ENCODE assay signal across 9 mouse cellular contexts in genomic region chr14:115831219-115831755, GRCm38 (mm10).
A peak's percentile ranks its signal among the peaks of the same experiment; 100 is the strongest.
DNase-seq lines count a peak whose midpoint lies in the region; ATAC-seq and TF ChIP-seq lines count a peak whose summit lies in the region.
"Had no signal": no experiment of that assay in that cellular context is flagged by ENCODE, and none has a peak within 500 bp of the region (broad histone marks: within the 10 kb centered on the region; RNA-seq: fewer than 3 reads in every experiment).

No protein-coding gene starts in this region.

- no peaks in the 10 kb centered on the region for H3K27me3 ChIP-seq in liver, postnatal 0 days (ENCODE audit: insufficient read depth, low read length)
- H3K27me3 ChIP-seq: limb, embryonic 13.5 days had no signal

- no peak overlapping the region for H3K9ac ChIP-seq in liver, postnatal 0 days (replicated peaks)
- H3K9ac ChIP-seq: limb, embryonic 13.5 days had no signal

- 1% methylated on average over 7 of the region's 7 CpGs for WGBS in liver, postnatal 0 days (ENCODE audit: insufficient replicate concordance)

- no peaks in the 10 kb centered on the region for H3K4me1 ChIP-seq in liver, postnatal 0 days (ENCODE audit: insufficient read depth)
- H3K4me1 ChIP-seq: limb, embryonic 13.5 days had no signal

- TF ChIP-seq EP300 in liver, postnatal 0 days (IDR thresholded peaks at IDR 0.05; ENCODE audit: low read depth): no peak

- no peaks in the 10 kb centered on the region for H3K36me3 ChIP-seq in liver, postnatal 0 days (replicated peaks; ENCODE audit: insufficient read depth, low read length)
- H3K36me3 ChIP-seq: limb, embryonic 13.5 days had no signal

- no peak overlapping the region for H3K27ac ChIP-seq in liver, postnatal 0 days (ENCODE audit: low read depth)
- H3K27ac ChIP-seq: limb, embryonic 13.5 days had no signal

- peak; percentile 98 for ATAC-seq in common myeloid progenitor, adult 5-6 weeks (replicated peaks; ENCODE audit: low read depth, poor library complexity, severe bottlenecking)
- no peak for ATAC-seq in liver, postnatal 0 days

- H3K9me3 ChIP-seq in liver, postnatal 0 days (ENCODE audit: low read length): no peaks in the 10 kb centered on the region
- H3K9me3 ChIP-seq: limb, embryonic 13.5 days had no signal

- peak; percentile 48 for DNase-seq in CD4-positive, CD25-positive, alpha-beta regulatory T cell, adult 2 months (ENCODE audit: low read depth, low spot score)
- DNase-seq in R1 (ENCODE audit: low read depth, low spot score): peak; percentile 62
- peak; percentile 69 for DNase-seq in gastrocnemius, postnatal 10 days
- DNase-seq in kidney, postnatal 36 days: peak; percentile 47 to 83
- DNase-seq in liver, postnatal 0 days: peak; percentile 58
- DNase-seq in retina, adult 2 months (ENCODE audit: low read depth, low spot score): peak; percentile 13
- peak; percentile 14 for DNase-seq in yolk sac, embryonic 10.5 days (ENCODE audit: low spot score)

- H3K4me3 ChIP-seq in liver, postnatal 0 days (ENCODE audit: low read depth, low read length): no peak overlapping the region
- H3K4me3 ChIP-seq: limb, embryonic 13.5 days had no signal

- peak; percentile 92 for TF ChIP-seq CTCF in liver, postnatal 0 days (IDR thresholded peaks at IDR 0.05; ENCODE audit: low read depth)

- no peak overlapping the region for H3K4me2 ChIP-seq in liver, postnatal 0 days (ENCODE audit: low read depth, low read length)
- H3K4me2 ChIP-seq: limb, embryonic 13.5 days had no signal

Comparison
In these comparisons a context has a peak if more than half of its experiments do, and no peak if none do; other contexts are left out.
1. DNase-seq: peak in every context shown above with its lines; median percentile 69 in gastrocnemius, postnatal 10 days; 65 in kidney, postnatal 36 days; 62 in R1; 58 in liver, postnatal 0 days; 48 in CD4-positive, CD25-positive, alpha-beta regulatory T cell, adult 2 months; 14 in yolk sac, embryonic 10.5 days; 13 in retina, adult 2 months.